Mouse (Mus musculus) adrenal gland, postnatal 36 days (tissue): ENCODE results near the gene Ceacam12. TPM values are rescaled to one million over a fixed set of nuclear protein-coding genes. Genes with fewer than 3 reads are reported as not detected.
"Not testable (repeated sequence)": the region's sequence is repeated elsewhere in the genome, so short reads cannot be mapped to it uniquely, and the experiment has no call there.

Experiments
- DNase-seq, 2 experiments: peaks; one replicate each; pipeline ENCODE4 v3.0.0; 2021; ENCODE audit warnings: mixed read lengths in 1 of 2
- long read RNA-seq, 2 experiments: library from polyadenylated mRNA; stranded (forward); transcript quantifications; one replicate each; pipeline ENCODE4 v2.0.0; 2021; ENCODE audit warnings: borderline sequencing depth in 2 of 2
- microRNA-seq: library from miRNA; unstranded; fragments of <30 nt; microRNA quantifications from one replicate; pipeline ENCODE4 v1.2.0, GENCODE M21; 2021
- total RNA-seq, 2 experiments: library from RNA; stranded (reverse); gene quantifications; 2 replicates each; pipeline ENCODE4 v1.2.3; 2021

The Ceacam12 gene
- not detected for total RNA-seq
- long read RNA-seq, experiment 1 = 0 reads
- long read RNA-seq, experiment 2 = 0 reads

GRCm38 (mm10) chr7:18065629-18066028 is at the start of gene Ceacam12:
Gene Ceacam12 (plus strand): TSS chr7:18065929.
- DNase-seq = no peak

DNA sequence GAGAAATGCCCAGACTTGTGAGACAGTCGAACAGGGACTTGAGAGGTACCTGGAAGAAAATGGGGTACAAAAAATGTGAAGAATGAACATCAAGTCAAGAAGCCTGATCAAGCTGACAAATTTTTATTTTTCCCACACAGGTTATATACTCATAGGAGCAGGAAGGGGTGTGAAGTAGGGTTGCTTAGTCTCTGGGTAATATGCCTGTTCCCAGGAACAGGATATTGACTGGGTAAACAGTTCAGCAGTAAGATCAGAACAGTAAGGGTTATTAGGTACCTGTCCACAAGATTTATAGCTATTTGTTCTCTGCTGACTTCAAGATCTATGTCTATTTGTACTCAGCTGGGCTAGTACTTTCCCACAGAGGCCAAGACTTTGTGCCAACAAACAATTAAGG is 8.1 kb downstream of the Ceacam12 start:
- DNase-seq = not testable (repeated sequence)

- no peak for DNase-seq
Observed at GRCm38 (mm10) chr7:18100785-18101184, 35.1 kb downstream of the Ceacam12 start.

Small RNA genes lying within 50 kb of the gene (microRNA-seq; reads per million reads assigned to microRNA genes)
- gene Gm22414 = not detected

Other genes with a start within 250 kb of the Ceacam12 start
- not detected for gene Gm5155, start 194.2 kb upstream of the Ceacam12 start, total RNA-seq
- gene Ceacam11, start 93.8 kb upstream of the Ceacam12 start, total RNA-seq = not detected
- gene Ceacam13, start 56.0 kb upstream of the Ceacam12 start, total RNA-seq = not detected
- not detected for gene Igfl3, start 110.6 kb downstream of the Ceacam12 start, total RNA-seq
- not detected for gene Mill1, start 179.4 kb downstream of the Ceacam12 start, total RNA-seq